Mouse (Mus musculus) liver, postnatal 0 days (tissue): Measurements from ENCODE around the gene Utp15.

Experiments used
- CTCF ChIP-seq: sonication (generic); IDR thresholded peaks from 2 replicates; pipeline ENCODE4 v1.5.1; 2016; ENCODE audit warnings: antibody characterized with exemption, low read depth
- EP300 ChIP-seq: IDR thresholded peaks from 2 replicates; pipeline ENCODE4 v1.6.1; 2016; ENCODE audit warnings: antibody characterized with exemption, low read depth, mild to moderate bottlenecking

DNA sequence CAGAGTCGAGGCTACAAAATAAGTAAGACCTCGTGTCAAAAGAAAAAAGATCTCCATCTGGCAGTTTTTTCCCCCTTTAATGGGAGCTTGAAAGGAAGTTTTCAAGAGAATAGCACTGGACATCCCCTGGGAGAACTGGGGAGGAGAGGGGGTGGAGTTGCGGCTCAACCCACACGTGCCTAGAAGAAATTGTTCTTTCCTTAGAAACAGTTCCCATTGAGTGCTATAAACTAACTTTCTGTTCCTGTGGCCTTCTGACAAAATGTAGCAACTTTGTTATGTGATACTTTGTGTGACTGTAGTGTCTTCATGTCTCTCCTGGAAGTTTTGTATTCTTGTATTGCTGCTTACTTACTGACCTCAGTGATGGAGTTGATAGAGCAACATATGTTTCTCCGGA, 1.3 kb upstream of the Utp15 start:
- TF ChIP-seq CTCF = no peak
- no peak for TF ChIP-seq EP300
